Mouse (Mus musculus): ENCODE results near the gene Efcab9. TPM values are rescaled to one million over a fixed set of nuclear protein-coding genes. Genes with fewer than 3 reads are reported as not detected.

Efcab9 gene
- total and polyA plus RNA-seq, 3 experiments, result 0.77 to 1.3 TPM; not detected in 1

DNA sequence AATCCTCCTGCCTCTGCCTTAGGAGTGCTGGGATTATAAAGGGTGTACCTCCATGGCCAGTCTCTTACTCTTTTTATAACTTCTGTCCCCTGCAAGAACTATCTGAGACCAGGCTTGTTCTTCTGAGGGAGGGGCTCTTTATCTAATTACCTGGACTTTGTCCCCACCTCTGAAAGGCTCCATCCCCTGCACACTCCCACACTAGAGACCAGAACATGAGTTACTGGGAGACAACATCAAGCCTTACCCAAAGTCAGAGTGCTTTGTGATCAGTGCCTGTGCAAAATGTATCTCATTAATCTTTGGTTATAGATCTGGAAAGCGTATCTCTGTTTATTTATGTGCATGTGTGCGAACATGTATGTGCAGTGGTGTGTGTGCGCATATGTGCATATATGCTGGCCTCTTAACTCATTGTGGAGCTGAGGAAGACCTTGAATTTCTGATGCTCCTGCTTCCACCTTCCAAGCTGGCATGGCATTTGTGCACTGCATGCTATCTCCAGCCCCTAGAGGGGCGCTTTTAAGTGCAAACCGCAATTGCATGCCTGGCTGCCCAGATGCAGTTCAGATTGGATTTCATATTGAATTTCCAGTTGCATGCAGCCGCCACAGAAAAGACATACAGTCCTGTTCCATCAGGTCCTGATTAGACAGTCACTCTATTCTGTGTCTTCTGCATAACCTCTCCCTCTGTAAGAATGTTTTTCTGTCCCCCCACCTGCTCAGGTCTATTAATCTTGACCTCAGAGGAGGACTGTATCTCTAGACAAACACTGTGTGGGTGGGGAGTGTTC lies 44.3 kb upstream of the Efcab9 start:
- Histone ChIP-seq H3K27me3 (ENCODE audit: control insufficient read depth in 1 of 2, insufficient read depth in 2 of 2, low read length in 2 of 2) (no peaks in the 10 kb centered on the region), H3K79me2 (ENCODE audit: control insufficient read depth, insufficient read depth, low read length, poor library complexity) (no peaks in the 10 kb centered on the region), H3K36me3 (ENCODE audit: control insufficient read depth in 1 of 2, insufficient read depth in 2 of 2, low read length in 2 of 2) (peaks cover 0 to 2% of the 10 kb centered on the region in 2 experiments; a peak in 1 of 4 replicates), H3K27ac (ENCODE audit: control insufficient read depth, low read depth, low read length) (no peak overlapping the region), H3K4me3 (ENCODE audit: control insufficient read depth in 1 of 2, insufficient read depth in 1 of 2, low read depth in 2 of 2, low read length in 2 of 2) (no peak overlapping the region), H3K9ac (ENCODE audit: control insufficient read depth, low read depth, low read length, poor library complexity, severe bottlenecking) (no peak overlapping the region), H3K4me1 (ENCODE audit: control insufficient read depth in 1 of 2, insufficient read depth in 2 of 2, low read length in 2 of 2) (peaks cover 0 to 5% of the 10 kb centered on the region in 2 experiments; a peak in 1 of 4 replicates), H3K9me3 (replicated peaks; ENCODE audit: insufficient read depth, low read length) (no peaks in the 10 kb centered on the region)
- TF ChIP-seq ZMIZ1 (IDR thresholded peaks at IDR 0.05; ENCODE audit: low read depth, low read length) (no peak), ZNF384 (IDR thresholded peaks at IDR 0.05; ENCODE audit: low read depth, low read length) (no peak)
- DNase-seq (ENCODE audit: low read depth, low spot score), result no peak

DNA sequence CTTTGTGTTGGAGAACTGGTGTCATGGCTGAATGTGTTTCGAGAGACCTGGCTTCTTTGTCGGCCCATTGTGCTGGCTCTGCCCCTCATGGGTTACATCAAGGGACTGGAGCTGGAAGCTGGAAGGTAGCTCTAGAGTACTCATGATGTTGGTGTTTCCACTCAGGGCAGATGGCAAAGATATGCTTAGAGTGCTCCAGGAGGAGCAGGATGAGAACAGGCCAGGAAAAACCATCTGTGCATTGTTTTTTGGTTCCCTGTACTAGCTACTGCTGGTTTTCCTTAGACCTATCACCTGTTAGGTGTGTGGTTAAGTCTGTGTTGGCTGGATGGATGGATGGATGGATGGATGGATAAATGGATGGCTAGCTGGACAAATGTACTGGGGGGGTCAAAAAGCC lies 41.8 kb upstream of the Efcab9 start:
- Histone ChIP-seq H3K9ac (ENCODE audit: control insufficient read depth, low read depth, low read length, poor library complexity, severe bottlenecking) (no peak overlapping the region), H3K36me3 (ENCODE audit: control insufficient read depth in 1 of 2, insufficient read depth in 2 of 2, low read length in 2 of 2) (no peaks in the 10 kb centered on the region), H3K79me2 (ENCODE audit: control insufficient read depth, insufficient read depth, low read length, poor library complexity) (no peaks in the 10 kb centered on the region), H3K4me1 (ENCODE audit: control insufficient read depth in 1 of 2, insufficient read depth in 2 of 2, low read length in 2 of 2) (no peaks in the 10 kb centered on the region), H3K9me3 (replicated peaks; ENCODE audit: insufficient read depth, low read length) (no peaks in the 10 kb centered on the region), H3K27ac (ENCODE audit: control insufficient read depth, low read depth, low read length) (no peak overlapping the region), H3K27me3 (ENCODE audit: control insufficient read depth in 1 of 2, insufficient read depth in 2 of 2, low read length in 2 of 2) (no peaks in the 10 kb centered on the region), H3K4me3 (ENCODE audit: control insufficient read depth in 1 of 2, insufficient read depth in 1 of 2, low read depth in 2 of 2, low read length in 2 of 2) (no peak overlapping the region)
- no peak for DNase-seq (ENCODE audit: low read depth, low spot score)
- TF ChIP-seq ELF1 (IDR thresholded peaks at IDR 0.05; ENCODE audit: low read depth, low read length) (no peak), MYB (IDR thresholded peaks at IDR 0.05; ENCODE audit: low read depth, low read length) (no peak), TAL1 (IDR thresholded peaks at IDR 0.05; ENCODE audit: low read length) (no peak), RCOR1 (IDR thresholded peaks at IDR 0.05; ENCODE audit: low read depth, low read length) (no peak), ZMIZ1 (IDR thresholded peaks at IDR 0.05; ENCODE audit: low read depth, low read length) (no peak), GABPA (IDR thresholded peaks at IDR 0.05; ENCODE audit: low read depth, low read length) (no peak), NELFE (IDR thresholded peaks at IDR 0.05; ENCODE audit: low read depth, low read length) (no peak), TBP (IDR thresholded peaks at IDR 0.05; ENCODE audit: low read depth, low read length) (no peak), HCFC1 (IDR thresholded peaks at IDR 0.05; ENCODE audit: low read depth, low read length) (no peak), E2F4 (IDR thresholded peaks at IDR 0.05; ENCODE audit: borderline replicate concordance, low read depth, low read length) (no peak), NRF1 (IDR thresholded peaks at IDR 0.05; ENCODE audit: insufficient read depth, low read depth, low read length, poor library complexity, severe bottlenecking) (no peak), CHD1 (IDR thresholded peaks at IDR 0.05; ENCODE audit: low read depth, low read length) (no peak), GATA1 (IDR thresholded peaks at IDR 0.05; ENCODE audit: low read depth, low read length) (no peak), ZKSCAN1 (IDR thresholded peaks at IDR 0.05; ENCODE audit: low read depth, low read length) (no peak)

Data from MEL (cell line).